Mouse (Mus musculus): ENCODE measurements around the gene Gm44502.

Gene Gm44502

GRCm38 (mm10) chr15:89396883-89397282 lies 32.6 kb downstream of the Gm44502 start:
- peak in 1 of 2 experiments; percentile 38 for DNase-seq

DNA sequence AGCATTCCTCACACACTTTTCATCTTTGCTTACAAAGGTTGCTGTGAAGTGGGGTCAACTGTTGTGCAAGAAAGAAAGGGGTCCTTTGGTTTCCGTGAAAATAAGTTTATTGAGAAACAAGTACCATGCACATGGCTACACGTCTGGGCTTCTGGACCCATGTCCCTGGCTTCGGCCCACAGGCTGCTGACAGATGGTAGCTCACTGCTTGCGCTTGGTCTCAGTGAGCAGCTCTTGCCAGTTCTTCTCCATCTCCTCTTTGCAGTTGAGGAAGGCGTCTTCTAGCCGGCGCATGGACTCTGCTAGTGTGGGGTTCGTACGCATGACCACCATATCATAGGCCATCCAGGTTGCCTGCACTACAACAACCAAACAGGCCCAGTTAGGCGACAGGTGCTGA lies 39.4 kb downstream of the Gm44502 start:
- DNase-seq: peak in 1 of 2 experiments; percentile 20

GRCm38 (mm10) chr15:89387127-89387526 lies 42.4 kb downstream of the Gm44502 start:
- peak in 1 of 2 experiments; percentile 26 for DNase-seq

DNA sequence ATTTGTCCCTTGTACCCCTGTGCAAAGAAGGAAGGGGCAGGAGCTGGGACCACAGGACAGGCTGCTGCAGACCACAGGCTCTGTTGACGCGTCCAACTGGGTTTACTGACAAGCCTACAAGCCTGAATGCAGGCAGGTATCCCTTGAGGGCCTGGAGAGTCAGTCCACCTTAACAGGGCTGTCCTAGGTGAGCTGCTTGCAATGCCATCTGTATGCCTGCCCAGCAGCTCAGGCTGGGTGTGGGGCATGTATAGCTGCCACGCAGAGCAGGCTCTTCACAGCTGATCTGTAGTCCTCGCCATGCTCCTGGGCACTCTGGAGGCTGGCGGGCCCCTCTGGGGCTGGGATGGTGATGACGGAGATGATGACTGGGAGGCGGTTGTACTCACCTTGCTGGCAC lies 44.9 kb downstream of the Gm44502 start, which contains the start of gene Klhdc7b:
Gene Klhdc7b, plus strand, starts transcription at position 301 of the 400 bp plus-strand sequence.
- DNase-seq: no peak

DNA sequence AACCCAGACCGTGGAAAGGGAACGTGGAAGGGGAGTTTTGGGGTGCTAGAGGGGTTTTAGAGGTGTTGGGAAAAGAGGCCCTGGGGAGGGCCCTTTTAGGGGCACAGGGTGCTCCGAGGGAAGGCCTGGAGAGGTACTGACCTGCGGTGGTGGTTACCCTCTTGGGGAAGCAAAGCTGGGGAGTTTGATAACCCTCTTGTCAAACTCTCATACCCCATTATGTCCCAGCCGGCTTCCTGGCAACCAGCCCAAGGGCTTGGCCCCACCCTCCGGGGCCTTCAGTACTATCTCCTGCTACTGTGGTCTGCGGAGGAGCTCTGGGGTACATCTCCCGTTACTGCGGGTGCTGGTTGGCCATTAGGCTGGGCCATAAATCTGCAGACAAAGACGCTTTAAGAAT lies 50.1 kb downstream of the Gm44502 start:
- peak; percentile 30 to 53 for DNase-seq

DNA sequence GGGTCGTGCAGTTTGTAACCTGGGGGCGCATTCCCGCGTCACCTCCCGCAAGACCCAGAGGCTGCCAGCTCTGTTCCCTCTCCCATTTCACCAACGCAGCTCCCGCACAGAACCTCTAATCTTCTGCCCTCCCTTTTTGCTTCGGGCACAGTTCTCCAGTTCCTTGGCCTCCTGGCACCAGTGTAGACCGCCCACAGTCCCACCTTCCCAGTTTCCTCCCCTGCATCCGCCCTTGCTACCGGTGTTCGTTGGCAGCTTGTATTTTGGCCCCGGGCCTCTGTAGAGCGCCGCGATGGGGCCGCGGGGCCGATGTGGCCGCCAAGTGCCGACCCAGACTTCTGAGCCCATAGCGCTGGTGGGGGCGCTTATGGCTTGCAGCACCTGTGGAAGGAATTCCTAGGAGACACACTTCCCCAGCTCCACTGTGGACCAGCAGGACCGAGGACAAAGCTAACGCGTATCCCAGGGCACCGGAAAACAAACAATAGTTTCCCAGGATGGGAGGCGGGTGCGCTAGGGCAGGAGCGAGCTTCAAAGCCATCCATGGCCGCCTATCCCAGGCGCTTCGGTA lies 50.6 kb downstream of the Gm44502 start, which contains the start of gene Odf3b:
Gene Odf3b, minus strand, starts transcription at position 452 of the 571 bp plus-strand sequence.
- peak; percentile 53 to 73 for DNase-seq

GRCm38 (mm10) chr15:89377938-89378828 lies 51.3 kb downstream of the Gm44502 start:
- DNase-seq: peak in 1 of 2 experiments; percentile 34

- DNase-seq: peak in 1 of 2 experiments; percentile 34
These were observed 52.1 kb downstream of the Gm44502 start for GRCm38 (mm10) chr15:89377362-89377761.

DNA sequence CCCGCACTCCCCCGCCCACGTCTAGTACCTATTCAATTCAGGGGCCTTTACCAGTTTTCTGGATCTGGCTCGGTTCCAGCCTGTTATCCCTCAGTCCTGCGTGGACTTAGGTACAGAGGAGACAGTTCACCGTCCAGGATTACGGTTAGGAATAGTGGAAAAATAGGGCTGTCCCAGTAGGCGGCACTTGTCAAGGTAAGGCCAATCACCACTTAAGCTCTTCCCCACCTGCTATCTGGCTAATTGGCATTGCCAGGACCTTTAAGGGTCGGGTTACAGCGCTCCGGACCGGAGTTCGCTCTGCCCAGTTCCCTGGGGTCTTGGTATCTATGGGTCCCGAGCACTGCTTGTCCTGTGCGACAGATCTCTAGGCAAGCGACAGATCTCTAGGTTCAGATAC lies 52.5 kb downstream of the Gm44502 start, which contains the start of gene Tymp:
Gene Tymp, minus strand, starts transcription at position 83 of the 400 bp plus-strand sequence.
- peak; percentile 23 to 56 for DNase-seq

- DNase-seq: peak in 1 of 2 experiments; percentile 31
These were observed 53.5 kb downstream of the Gm44502 start for GRCm38 (mm10) chr15:89376040-89376439.

DNA sequence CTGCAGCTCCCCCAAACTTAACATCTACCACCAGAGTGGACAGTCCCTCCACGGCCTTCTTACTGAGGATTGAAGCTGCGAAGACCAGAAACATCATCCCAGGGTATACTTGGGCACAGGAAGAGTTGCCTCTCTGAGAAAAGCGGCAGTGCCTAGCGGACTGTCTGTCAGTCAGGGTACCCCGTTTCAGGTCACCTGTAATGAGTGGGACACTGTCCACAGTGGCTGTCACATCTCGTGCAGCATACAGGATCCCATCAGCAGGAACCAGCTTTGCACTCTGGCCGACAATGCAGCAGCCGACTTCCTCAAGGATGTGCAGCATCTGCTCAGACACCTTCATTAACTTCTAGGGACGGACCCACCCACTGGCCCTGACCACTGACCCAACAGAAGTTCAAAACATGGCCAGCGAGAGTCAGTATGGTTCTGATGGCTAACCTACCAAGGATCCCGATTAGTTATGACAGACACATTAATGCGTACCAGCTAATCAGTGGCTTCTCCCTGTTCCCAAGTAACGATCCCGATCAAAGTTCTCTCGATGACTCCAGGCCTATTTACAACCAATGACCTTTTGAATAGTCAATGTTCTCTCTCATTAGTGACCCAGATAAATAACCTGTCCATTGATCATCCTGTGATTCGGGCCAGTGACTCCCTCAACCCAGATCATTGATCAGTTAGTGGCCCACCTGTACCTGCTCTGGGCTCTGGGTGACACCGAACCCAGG lies 54.5 kb downstream of the Gm44502 start:
- DNase-seq: peak in 1 of 2 experiments; percentile 28

DNA sequence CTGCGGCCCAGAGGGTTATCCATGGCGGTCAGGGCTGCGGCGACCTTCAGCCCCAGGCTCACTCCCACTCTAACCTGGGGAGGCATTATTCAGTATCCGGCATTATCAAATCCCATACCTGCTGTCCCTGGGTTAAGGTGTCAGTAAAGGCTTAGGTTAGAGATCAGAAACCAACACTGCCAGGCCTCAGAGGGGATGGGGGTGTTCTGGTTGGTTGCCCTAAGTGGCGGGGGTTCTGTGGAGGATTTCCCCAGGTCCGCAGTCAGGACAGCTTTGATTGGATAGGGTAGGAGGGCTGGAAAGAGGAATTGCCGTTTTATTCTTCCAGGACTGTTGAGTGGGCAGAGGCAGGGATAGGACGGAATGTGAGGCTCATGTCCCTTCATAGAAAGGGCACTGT lies 55.2 kb downstream of the Gm44502 start:
- peak in 1 of 2 experiments; percentile 31 for DNase-seq

- DNase-seq: peak; percentile 93 to 97
These were observed 55.7 kb downstream of the Gm44502 start, which contains the start of gene Sco2 for GRCm38 (mm10) chr15:89373762-89374248. Sco2 (minus strand) TSS chr15:89373846.

GRCm38 (mm10) chr15:89373027-89373761 lies 56.3 kb downstream of the Gm44502 start:
- DNase-seq: peak; percentile 91 to 92

DNA sequence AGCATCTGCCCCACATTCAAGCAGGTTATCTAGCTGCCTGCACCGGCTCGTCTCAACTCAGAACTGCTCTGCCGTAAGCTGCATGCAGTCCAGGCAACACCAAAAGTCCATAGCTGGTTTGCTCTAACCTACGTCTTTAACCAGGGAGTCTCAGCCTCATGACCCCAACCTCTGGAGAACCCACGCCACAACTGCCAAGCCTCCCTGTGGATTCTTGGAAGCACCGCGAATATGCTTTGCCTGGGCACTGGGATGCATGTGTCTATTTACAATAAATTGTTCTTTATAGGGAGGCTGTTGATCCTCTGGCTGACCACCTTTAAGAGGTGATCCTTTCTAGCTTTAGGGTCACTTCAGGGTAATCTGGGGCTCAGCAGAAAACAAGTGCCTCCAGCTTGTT lies 57.0 kb downstream of the Gm44502 start:
- DNase-seq: peak in 1 of 2 experiments; percentile 29

- DNase-seq: no peak
These were observed 57.4 kb downstream of the Gm44502 start for GRCm38 (mm10) chr15:89372068-89372467.
